Mouse (Mus musculus) liver, embryonic 11.5 days (tissue): ENCODE measurements around the gene Mrps18c. TPM values are rescaled to one million over a fixed set of nuclear protein-coding genes. Genes with fewer than 3 reads are reported as not detected.

Experiments
- ATAC-seq: fragments of 200-750 bp; cut with Nextera tagmentation; replicated peaks from 2 replicates; pipeline ENCODE4 v1.8.0; 2017; ENCODE audit warnings: moderate number of reproducible peaks, mild to moderate bottlenecking, moderate TSS enrichment, moderate library complexity; ENCODE audit not compliant: low FRiP score
- DNase-seq: peaks from one replicate; pipeline ENCODE4 v3.0.0-alpha.2; 2017; ENCODE audit warnings: low spot score
- H3K27ac ChIP-seq: fragments of 300-500 bp; sonication (generic); 2 replicates; pipeline ENCODE4 v1.5.1; 2014; ENCODE audit warnings: mild to moderate bottlenecking, low read depth, low read length, control low read depth
- H3K27me3 ChIP-seq: fragments of 300-500 bp; sonication (generic); replicated peaks from 2 replicates; pipeline ENCODE4 v1.6.1; 2014; ENCODE audit warnings: low read length, mixed read lengths; ENCODE audit not compliant: control insufficient read depth, insufficient read depth
- H3K36me3 ChIP-seq: fragments of 300-500 bp; sonication (generic); 2 replicates; pipeline ENCODE4 v1.6.1; 2014; ENCODE audit warnings: mild to moderate bottlenecking, low read length, moderate library complexity, mixed read lengths; ENCODE audit not compliant: control insufficient read depth, insufficient read depth
- H3K4me1 ChIP-seq: fragments of 300-500 bp; sonication (generic); replicated peaks from 2 replicates; pipeline ENCODE4 v1.6.1; 2014; ENCODE audit warnings: low read length, mixed read lengths; ENCODE audit not compliant: control insufficient read depth, insufficient read depth
- H3K4me2 ChIP-seq: fragments of 300-500 bp; sonication (generic); 2 replicates; pipeline ENCODE4 v1.6.1; 2014; ENCODE audit warnings: mild to moderate bottlenecking, control low read depth, moderate library complexity
- H3K4me3 ChIP-seq: fragments of 300-500 bp; sonication (generic); 2 replicates; pipeline ENCODE4 v1.5.1; 2014; ENCODE audit warnings: low read depth, low read length, control low read depth
- H3K9ac ChIP-seq: fragments of 300-500 bp; sonication (generic); 2 replicates; pipeline ENCODE4 v1.6.1; 2014; ENCODE audit warnings: low read depth, low read length, control low read depth
- H3K9me3 ChIP-seq: fragments of 300-500 bp; sonication (generic); 2 replicates; pipeline ENCODE4 v1.6.1; 2016; ENCODE audit warnings: low read length, inconsistent platforms, mixed read lengths; ENCODE audit not compliant: control insufficient read depth
- WGBS: fragments of 180-500 bp; shearing (Covaris S2); extraction: QIAGEN DNeasy Blood & Tissue Kit; methylation state at CpG from one replicate; pipeline ENCODE4 v1.1.7; 2014; 5-methylcytosine and 5-hydroxymethylcytosine counted together
- polyA plus RNA-seq: library from polyadenylated mRNA; unstranded; fragments of >200 nt; fragmentation: Nextera tagmentation; extraction: Ambion mirVana; gene quantifications from 2 replicates; pipeline ENCODE4 v1.2.1, GENCODE M21; 2014

Mrps18c gene
- polyA plus RNA-seq, 1 experiment from 2014 or later, result 211 TPM

DNA sequence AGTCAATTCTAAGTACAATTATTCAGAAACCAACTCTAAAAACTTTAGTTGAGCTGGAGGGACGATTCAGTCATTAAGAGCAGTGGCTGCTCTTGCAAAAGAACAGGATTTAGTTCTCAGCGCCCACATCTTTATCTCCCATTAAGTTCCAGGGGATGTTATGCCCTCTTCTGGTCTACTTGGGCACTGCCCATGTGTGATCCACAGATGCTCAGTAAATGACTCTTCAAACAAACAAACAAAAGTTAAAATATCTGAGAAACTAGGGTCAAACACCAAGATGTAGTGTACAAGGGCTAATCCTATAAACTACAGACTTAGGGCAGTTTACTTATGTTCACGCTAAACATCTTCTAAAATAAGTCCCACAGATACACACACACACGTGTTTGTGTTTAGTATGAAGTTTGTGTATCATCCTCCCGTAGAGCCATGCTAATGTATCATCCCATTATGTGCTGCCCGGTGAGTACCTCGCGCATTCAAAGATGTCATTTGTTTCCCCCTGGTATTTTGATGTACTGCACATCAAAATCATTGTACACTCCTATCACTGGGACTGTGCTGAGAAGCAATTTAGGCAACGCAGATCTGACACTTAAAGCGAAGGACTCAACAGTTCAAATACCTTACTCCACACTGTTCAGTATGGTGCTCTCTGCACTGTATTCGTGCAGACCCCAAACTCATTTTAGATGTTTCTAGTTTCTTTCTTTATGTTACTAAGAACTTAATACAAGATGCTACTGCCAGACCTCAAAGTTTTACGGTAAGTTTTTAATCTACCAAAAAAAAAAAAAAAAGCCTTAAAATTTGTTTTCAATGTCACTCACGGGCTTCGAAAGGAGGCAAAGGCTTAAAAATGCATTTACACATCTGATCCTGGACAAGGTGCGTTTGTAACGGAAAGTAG is 21.4 kb downstream of the Mrps18c start:
- peak overlapping the region; percentile 80 for H3K4me2 ChIP-seq
- peak overlapping the region; percentile 91 for H3K27ac ChIP-seq
- no peaks in the 10 kb centered on the region for H3K9me3 ChIP-seq
- peak overlapping the region; percentile 91 for H3K4me3 ChIP-seq
- 27% methylated on average over 16 of the region's 16 CpGs for WGBS
- H3K9ac ChIP-seq, result peak overlapping the region; percentile 99
- H3K36me3 ChIP-seq, result peaks cover 6% of the 10 kb centered on the region
- peaks cover 7% of the 10 kb centered on the region; the same call in 1 of the 2 replicates for H3K4me1 ChIP-seq
- DNase-seq (no peak), ATAC-seq (peak; percentile 56)
- no peaks in the 10 kb centered on the region for H3K27me3 ChIP-seq

DNA sequence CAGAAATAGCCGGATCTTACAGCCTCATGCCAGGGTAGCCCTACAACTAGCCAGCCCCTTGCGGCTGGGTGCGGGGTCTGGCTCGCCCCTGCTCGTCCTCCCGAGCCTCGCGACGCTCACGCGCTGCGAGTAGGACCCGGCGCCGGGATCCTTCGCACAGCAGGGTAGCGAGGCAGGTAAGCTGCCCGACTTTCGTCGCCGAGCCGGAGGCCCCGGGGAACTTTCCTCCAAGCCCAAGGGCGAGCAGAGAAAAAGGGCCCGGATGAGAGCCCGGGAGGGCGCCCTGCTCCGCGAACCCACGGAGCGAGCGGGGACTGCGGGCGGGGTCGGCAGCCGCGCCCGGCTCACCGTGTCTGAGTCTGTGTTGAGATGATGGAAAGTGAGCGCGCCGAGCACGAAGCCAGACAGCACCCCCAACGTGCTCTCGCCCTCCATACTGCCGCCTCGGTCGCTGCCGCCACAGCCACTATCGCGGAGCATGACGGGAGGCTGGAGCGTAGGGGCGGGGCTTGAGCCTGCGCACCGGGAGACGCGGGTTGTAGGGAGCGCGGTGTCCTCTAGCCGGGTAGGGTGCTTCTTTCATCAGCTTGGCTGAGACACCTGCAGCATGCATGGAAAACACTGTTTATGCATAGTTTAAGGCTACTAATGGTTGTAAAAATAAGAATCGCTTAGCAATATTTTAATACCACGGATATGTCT is 22.2 kb downstream of the Mrps18c start, which contains the start of gene Abraxas1:
Gene Abraxas1 (minus strand): TSS at position 483 of the 702 bp plus-strand sequence.
- peak; percentile 96 for ATAC-seq
- peaks cover 5% of the 10 kb centered on the region for H3K36me3 ChIP-seq
- H3K4me3 ChIP-seq, result peak within 1 kb of the TSS; percentile 91
- peak within 1 kb of the TSS; percentile 99 for H3K9ac ChIP-seq
- peaks cover 7% of the 10 kb centered on the region; the same call in 1 of the 2 replicates for H3K4me1 ChIP-seq
- no peaks in the 10 kb centered on the region for H3K9me3 ChIP-seq
- under 1% methylated on average over 62 of the region's 63 CpGs for WGBS
- DNase-seq, result peak; percentile 88
- H3K27ac ChIP-seq, result peak within 1 kb of the TSS; percentile 91
- H3K4me2 ChIP-seq, result peak within 1 kb of the TSS; percentile 80
- no peaks in the 10 kb centered on the region for H3K27me3 ChIP-seq

DNA sequence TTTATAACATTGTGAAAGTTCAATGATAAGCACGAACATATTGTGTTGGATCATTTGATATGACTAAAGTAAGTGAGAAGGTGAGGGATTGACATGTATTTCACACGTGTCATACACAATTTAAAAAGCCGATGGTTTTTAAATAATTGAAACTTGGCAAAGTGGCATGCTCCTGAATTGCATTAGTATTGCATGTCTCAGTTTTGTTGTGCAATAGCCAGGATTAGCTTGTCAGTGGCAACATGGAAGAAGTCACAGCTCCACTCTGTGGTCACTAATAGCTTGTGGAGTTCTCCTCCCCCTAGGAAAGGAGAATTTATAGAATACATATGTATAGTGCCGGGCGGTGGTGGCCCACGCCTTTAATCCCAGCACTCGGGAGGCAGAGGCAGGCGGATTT is 22.9 kb downstream of the Mrps18c start:
- H3K4me1 ChIP-seq, result peaks cover 7% of the 10 kb centered on the region; the same call in 1 of the 2 replicates
- no peak for ATAC-seq
- no peak overlapping the region for H3K9ac ChIP-seq
- H3K9me3 ChIP-seq, result no peaks in the 10 kb centered on the region
- peak overlapping the region; percentile 80 for H3K4me2 ChIP-seq
- no peak overlapping the region for H3K27ac ChIP-seq
- peak overlapping the region; percentile 91 for H3K4me3 ChIP-seq
- 76% methylated on average over 8 of the region's 8 CpGs for WGBS
- no peaks in the 10 kb centered on the region for H3K27me3 ChIP-seq
- H3K36me3 ChIP-seq, result peaks cover 3% of the 10 kb centered on the region; the same call in 1 of the 2 replicates
- DNase-seq, result no peak

- no peak for DNase-seq
- H3K27ac ChIP-seq, result no peak overlapping the region
Measured at GRCm38 (mm10) chr5:100822826-100823225, 24.4 kb downstream of the Mrps18c start.

DNA sequence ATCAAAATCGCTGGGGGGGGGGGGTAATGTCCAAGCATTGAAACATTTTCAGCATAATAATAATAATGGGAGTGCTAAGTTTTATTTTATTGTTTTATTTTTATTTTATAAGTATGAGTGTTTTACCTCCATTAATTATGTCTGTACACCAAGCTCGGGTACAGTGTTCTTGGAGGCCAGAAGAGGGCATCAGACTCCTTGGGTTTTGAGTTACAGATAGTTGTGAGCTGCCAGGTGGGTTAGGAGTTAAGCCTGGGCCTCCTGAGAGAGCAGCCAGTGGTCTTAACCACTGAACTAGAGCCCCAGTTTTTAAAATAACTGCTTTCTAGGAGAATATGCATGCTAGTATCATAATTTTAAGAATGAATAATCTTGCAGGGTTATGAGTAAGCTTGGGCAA is 27.5 kb downstream of the Mrps18c start:
- Histone ChIP-seq H3K27me3 (no peaks in the 10 kb centered on the region; the same call in 1 of the 2 replicates), H3K36me3 (no peaks in the 10 kb centered on the region), H3K4me3 (no peak overlapping the region), H3K4me1 (no peaks in the 10 kb centered on the region), H3K27ac (no peak overlapping the region), H3K4me2 (no peak overlapping the region), H3K9ac (no peak overlapping the region), H3K9me3 (no peaks in the 10 kb centered on the region)
- WGBS, result 17% methylated on average over 2 of the region's 2 CpGs
- no peak for ATAC-seq
- DNase-seq, result no peak

More at GRCm38 (mm10) chr5:100822826-100823225, 24.4 kb downstream of the Mrps18c start:
- no peaks in the 10 kb centered on the region for H3K9me3 ChIP-seq
- H3K36me3 ChIP-seq, result no peaks in the 10 kb centered on the region
- ATAC-seq, result no peak
- H3K4me2 ChIP-seq, result no peak overlapping the region
- 67% methylated on average over 7 of the region's 7 CpGs for WGBS
- H3K27me3 ChIP-seq, result no peaks in the 10 kb centered on the region
- no peak overlapping the region for H3K9ac ChIP-seq
- H3K4me3 ChIP-seq, result no peak overlapping the region
- H3K4me1 ChIP-seq, result peaks cover 7% of the 10 kb centered on the region; the same call in 1 of the 2 replicates

DNA sequence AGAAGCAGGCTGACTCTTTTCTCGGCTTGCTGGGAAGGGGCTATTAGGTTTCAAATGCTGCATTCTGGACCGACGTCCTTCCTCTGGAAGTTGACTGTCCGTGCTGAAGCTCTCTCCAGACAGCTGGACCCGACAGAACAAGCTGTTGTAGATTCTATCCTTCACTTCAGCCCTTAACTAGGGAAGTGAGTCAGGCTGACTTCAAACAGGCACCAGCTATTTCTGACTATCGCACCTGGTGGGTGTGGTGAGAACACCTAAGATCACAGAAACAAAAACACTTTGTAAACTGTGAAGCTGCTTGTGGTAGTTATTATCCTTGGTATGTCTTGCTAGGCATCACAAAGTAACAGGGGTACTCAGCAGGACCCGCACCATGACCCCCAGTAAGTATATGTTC is 28.1 kb downstream of the Mrps18c start:
- no peak overlapping the region for H3K4me2 ChIP-seq
- DNase-seq (no peak), ATAC-seq (no peak)
- 68% methylated on average over 7 of the region's 7 CpGs for WGBS
- no peak overlapping the region for H3K4me3 ChIP-seq
- H3K9me3 ChIP-seq, result no peaks in the 10 kb centered on the region
- no peaks in the 10 kb centered on the region; the same call in 1 of the 2 replicates for H3K27me3 ChIP-seq
- H3K4me1 ChIP-seq, result no peaks in the 10 kb centered on the region
- no peak overlapping the region for H3K9ac ChIP-seq
- H3K27ac ChIP-seq, result no peak overlapping the region
- no peaks in the 10 kb centered on the region for H3K36me3 ChIP-seq

- DNase-seq (no peak), ATAC-seq (no peak)
- no peaks in the 10 kb centered on the region; the same call in 1 of the 2 replicates for H3K27me3 ChIP-seq
- H3K4me2 ChIP-seq, result no peak overlapping the region
- H3K4me3 ChIP-seq, result no peak overlapping the region
- H3K36me3 ChIP-seq, result no peaks in the 10 kb centered on the region
- 79% methylated on average over 3 of the region's 3 CpGs for WGBS
- H3K27ac ChIP-seq, result no peak overlapping the region
- H3K9ac ChIP-seq, result no peak overlapping the region
- no peaks in the 10 kb centered on the region for H3K9me3 ChIP-seq
- H3K4me1 ChIP-seq, result no peaks in the 10 kb centered on the region
Measured at GRCm38 (mm10) chr5:100828701-100829100, 30.3 kb downstream of the Mrps18c start.

- H3K4me2 ChIP-seq, result no peak overlapping the region
- WGBS, result 79% methylated on average over 3 of the region's 3 CpGs
- no peaks in the 10 kb centered on the region for H3K9me3 ChIP-seq
- no peak overlapping the region for H3K27ac ChIP-seq
- H3K36me3 ChIP-seq, result no peaks in the 10 kb centered on the region
- H3K9ac ChIP-seq, result no peak overlapping the region
- ATAC-seq (no peak), DNase-seq (no peak)
- no peaks in the 10 kb centered on the region for H3K4me1 ChIP-seq
- H3K27me3 ChIP-seq, result no peaks in the 10 kb centered on the region; the same call in 1 of the 2 replicates
- no peak overlapping the region for H3K4me3 ChIP-seq
Measured at GRCm38 (mm10) chr5:100832680-100833079, 34.3 kb downstream of the Mrps18c start.
